Mouse (Mus musculus): Measurements from ENCODE around the gene Tmem221. TPM values are rescaled to one million over a fixed set of nuclear protein-coding genes. Genes with fewer than 3 reads are reported as not detected.

The Tmem221 gene
- total RNA-seq, 2 experiments from 2014 or later = 3.5 to 7.7 TPM

DNA sequence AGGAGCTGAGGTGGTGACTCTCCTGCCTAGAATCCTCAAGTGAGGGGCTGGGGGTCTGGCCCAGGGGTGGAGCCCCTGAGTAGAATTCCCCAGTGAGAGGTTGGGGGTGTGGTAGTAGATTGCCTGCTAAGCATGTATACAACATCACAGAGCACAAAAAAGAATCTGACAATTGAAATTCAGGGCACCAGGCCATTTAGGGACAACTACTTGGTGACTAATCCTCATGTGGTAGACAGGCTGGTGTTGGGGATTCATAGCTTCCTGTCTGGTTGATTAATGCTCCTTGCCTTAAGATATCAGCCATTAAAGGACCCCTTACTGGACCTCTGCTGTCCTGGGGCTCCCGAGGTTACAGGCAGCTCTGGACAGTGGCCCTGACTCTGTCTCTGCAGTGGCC is 20.3 kb upstream of the Tmem221 start:
- no peak for DNase-seq

DNA sequence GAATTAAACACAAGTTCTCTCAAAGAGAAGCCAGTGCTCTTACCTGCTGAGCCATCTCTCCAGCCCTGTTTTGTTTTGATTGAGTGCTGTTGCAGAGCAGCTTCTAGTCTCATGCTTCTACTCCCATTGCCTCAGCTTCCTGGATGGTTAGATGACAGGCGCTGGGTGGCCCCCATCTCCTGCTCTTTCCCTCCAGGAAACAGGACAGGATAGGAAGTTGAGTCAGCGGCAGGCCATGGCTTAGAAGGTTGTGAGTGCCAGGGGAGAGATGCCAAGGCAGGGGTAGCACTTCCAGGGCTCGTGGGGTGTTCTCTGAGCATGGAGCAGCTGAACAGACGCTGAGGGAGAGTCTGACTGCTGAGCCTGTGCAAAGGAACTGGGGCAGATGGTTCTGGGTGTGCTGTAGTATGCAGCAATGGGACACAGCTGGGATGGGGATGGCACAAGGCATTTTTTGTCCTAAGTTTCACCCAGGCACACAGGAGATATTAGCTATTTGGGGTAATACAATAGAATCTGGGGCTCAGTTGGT is 19.3 kb upstream of the Tmem221 start:
- DNase-seq = no peak

DNA sequence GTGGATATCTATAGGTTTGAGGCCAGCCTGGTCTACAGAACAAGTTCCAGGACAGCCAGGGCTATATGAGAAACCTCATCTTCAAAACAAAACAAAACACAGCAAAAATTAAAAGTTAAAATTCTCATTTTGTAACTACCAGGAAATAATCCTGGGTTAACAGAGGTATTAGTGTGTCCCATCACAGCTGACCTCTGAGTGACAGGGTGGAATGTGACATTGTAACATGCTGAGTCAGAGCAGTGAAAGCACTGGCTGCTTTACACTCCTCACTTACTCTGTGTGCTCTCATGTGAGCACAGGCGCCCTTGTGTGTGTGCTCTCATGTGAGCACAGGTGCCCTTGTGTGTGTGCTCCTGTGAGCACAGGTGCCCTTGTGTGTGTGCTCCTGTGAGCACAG is 16.3 kb upstream of the Tmem221 start:
- no peak for DNase-seq

DNA sequence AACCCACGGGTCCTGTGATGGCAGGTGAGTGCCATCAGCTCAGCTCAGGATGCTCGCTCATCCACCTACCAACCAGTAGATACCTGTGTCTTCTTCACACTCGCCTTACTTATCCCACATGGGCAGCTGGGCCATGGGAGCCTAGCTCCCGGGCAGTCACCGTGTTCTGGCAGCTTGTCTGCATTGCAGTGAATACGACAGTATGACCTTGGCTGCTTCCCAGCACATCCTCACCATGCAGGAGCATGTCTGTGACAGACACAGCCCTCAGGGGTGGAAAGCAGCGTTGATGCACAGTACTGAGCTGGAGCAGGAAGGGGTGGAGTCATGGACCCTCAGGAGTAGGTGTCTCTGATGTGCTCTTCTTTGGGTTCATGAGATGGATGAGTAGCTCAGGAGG is 15.8 kb upstream of the Tmem221 start:
- DNase-seq = peak; percentile 81 to 85

DNA sequence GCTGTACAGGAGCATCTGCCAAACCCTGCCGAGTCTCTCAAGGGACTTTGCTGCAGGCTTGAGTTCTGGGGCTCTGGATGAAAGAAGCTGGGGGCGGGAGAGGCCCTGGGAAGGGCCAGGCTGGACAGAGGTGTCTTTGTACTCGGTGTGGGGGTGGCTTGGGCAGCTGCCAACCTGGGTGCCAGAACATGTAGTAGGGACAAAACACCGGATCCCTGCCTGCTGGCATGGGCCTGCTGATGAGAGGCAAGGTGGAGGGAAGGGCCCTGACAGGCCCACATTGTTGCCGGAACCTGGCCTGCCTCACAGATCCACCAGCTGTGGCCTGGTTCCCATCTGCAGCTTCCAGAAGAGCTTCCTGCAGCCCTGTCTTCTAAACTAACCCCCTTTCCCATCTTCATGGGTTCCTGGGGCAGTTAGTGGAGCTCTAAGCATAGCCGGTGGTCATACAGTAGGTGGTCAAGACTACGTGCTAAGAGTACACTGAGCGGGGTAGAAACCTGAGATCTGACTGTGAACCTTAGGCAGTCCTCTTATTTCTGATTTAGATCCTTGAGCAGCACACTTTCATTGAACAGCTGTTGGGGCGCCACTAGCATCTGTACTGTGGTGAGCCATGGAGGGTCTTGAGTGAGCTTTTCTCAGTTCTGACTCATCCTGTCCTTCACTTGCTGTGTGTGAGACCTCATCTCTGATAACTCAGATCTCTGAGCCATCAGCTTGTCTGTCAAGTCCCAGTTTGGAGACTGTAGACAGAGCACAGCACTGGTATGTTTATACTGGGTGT is 14.4 kb upstream of the Tmem221 start:
- peak; percentile 72 to 87 for DNase-seq

DNA sequence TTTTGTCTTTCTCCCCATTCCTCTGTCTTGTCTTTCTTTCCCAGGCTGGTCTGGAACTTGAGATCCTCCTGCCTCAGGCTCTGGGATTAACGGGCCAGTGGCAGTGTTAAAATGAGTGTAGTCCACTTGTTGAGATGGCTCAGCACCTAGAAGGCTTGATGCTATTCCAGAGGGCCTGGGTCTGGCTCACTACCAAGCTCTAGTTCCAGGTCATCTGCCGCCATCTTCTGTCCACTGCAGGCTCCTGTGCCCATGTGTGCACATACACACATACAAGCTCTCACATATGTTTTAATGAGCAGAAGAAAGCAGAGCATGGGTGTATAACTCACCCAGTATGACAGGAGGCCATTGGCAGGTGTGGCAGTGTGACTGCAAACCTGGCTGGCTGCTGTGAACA is 13.4 kb upstream of the Tmem221 start:
- no peak for DNase-seq

DNA sequence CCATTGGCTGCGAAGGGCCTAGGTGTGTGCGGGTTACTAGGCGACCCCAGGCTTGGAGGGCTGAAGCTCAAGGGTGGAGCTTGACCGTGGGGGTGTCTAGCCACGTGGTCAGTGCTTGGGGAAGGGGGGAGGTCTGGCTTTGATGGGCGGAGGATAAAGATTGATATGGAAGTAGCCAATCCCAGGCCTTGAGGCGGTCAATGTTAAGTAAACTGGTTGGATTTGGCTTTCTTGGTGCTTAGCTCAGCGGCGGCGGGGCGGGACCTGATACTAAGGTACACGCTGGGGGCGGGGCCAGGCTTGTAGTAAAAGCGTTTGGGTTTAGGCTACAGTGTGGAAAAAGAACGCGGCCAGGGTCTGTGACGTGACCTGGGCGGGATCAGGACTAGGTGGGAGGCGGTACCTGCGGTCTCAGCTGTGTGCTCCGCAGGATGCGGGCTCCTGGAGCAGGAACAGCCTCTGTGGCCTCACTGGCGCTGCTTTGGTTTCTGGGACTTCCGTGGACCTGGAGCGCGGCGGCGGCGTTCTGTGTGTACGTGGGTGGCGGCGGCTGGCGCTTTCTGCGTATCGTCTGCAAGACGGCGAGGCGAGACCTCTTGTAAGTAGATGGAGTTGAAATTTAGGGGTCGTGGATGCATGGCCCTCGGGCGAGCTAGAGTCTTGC is 11.8 kb upstream of the Tmem221 start:
- DNase-seq = peak; percentile 97

DNA sequence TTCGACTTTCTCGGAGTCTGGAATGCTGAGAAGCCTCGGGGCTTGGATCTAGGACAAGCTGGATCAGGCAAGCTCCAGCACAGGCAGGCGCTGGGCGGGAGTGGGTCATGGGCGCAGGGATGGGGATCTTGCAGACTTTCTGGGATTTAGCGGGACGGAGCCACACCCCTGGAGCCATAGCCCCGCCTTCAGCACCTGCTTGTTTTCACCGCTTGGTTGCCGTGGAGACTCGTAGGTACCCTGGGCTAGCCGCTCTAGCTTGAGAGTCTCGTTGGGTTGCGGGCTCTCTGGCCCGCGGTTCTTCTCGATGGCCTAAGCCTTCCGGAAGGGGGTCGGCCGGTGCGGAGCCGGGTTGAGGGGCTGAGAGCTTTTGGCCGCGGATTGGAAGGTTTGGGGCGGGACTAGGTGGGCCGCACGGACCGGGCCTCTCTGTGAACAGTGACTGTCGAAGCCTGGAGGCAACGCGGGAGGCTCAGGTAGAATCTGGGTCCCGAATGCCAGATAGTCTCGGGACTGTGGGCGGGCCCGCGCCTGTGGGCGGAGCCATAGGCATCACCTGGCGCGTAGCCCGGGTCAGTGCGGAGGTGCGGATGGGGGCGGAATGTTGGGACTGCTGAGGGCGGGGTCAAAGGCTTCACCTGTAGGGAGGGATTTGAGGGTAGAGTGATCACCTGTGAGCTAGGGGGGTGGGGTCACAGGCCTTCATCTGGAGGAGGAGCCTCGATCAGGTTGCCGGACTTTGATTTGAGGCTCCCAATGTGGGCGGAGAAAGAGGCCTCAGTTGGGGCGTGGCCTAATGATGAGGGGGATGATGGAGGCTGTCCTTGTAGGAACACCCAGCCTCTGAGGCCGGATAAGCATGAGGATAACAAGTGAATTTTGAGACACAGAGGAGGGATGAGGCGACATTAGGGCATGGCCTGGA is 11.0 kb upstream of the Tmem221 start:
- peak; percentile 87 to 90 for DNase-seq

DNA sequence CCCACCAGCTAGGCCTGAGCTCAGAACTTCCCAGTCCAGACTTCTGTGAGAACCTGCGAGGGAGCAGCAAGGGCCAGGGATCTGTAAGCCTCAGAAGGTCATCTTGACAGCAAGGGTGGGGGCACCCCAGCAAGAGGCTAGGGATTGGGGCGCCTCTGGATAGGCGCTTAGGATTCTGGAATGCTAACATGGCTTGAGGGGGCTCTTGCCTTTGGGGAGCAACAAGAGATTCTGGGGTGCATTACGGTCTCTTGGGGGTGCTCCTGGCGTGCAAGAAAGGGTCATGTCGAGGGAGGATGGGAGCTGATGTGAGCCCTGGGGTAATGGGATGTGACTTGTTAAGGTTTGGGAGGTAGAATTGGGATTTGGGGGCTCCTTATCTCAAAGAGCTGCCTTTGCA is 10.3 kb upstream of the Tmem221 start:
- DNase-seq = no peak

DNA sequence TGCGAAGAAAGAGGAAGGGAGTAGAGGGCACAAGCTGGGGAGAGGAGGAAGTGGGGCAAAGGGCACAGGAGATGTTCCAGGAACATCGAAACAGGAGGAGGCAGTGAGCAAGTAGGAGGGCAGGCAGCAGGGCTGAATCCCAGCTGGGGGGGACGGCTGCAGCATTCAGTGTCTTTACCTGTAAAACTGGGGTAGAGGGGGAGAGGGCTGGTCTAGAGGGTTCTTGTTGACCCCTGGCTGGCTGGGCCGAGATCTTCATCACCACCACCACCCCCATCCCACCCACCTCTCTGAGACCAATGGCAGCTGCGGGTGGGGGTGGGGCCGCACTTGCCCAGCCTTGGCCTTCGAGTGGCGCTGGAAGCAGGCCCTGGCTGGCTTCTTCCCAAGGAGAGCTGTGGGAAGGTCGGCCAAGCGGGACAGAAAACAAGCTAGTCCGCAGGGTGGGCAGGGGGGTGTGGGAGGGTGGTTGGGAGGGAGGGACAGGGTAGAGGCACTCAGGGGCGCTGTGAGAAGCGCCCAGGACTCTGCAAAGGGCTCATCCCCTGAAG is 9.8 kb upstream of the Tmem221 start, which contains the start of gene Slc27a1:
Gene Slc27a1, plus strand, starts transcription at position 496 of the 551 bp plus-strand sequence.
- peak; percentile 90 to 91 for DNase-seq

DNA sequence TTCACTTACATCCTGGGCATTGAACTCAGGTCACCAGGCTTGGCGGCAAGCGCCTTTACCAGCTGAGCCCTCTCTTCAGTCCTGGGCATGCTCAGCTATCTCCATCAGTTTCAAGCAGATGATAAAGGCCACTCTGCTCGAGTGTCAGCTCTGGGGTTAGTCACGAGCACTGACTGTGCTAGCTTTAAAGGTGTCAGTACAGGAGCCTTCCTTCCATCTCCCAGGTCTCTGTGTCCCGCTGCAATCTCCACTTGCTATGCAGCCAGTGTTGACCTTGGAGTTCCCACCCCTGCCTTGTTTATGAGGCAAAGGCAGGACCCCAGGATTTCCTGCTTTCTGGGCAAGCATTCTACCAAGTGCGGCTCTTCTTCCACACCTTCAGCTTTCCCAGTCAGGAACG is 8.9 kb upstream of the Tmem221 start:
- no peak for DNase-seq

DNA sequence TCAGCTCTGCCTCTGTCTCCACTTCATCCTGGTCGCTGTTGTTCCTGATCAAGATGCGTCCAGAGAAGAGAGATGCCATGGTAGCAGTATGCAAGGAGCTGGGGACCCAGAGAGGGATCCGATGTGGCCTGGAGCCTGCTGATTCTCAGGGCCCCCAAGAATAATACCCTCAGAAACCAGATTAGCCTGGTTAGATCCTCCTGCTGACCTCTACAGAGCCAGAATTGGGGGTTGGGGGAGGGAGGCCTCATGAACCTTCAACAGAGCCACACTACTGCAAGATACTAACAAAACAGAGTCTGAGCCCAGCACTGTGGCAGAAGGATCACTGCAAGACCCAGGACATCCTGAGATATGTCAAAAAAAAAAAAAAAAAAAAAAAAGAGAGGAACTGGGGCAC is 7.8 kb upstream of the Tmem221 start, which contains the start of gene Nxnl1:
Gene Nxnl1, minus strand, starts transcription at position 101 of the 400 bp plus-strand sequence.
- no peak for DNase-seq

DNA sequence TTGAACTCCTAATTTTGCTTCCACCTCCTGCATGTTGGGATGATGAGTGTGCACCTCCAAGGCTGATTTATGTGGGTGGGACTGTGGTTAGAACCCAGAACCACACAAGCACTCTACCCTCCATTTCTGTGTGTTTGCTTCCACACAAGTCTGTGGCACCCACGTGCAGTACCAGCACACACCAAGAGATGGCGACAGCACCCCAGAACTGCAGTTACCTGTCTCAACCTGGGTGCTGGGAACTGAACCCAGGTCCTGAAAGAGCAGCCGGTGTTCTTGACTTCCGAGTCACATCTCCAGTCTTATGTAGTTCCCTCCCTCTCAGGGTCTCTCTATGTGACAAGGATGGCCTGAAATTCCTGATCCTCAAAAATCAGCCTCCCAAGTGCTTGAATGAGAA is 5.3 kb upstream of the Tmem221 start:
- DNase-seq = no peak

DNA sequence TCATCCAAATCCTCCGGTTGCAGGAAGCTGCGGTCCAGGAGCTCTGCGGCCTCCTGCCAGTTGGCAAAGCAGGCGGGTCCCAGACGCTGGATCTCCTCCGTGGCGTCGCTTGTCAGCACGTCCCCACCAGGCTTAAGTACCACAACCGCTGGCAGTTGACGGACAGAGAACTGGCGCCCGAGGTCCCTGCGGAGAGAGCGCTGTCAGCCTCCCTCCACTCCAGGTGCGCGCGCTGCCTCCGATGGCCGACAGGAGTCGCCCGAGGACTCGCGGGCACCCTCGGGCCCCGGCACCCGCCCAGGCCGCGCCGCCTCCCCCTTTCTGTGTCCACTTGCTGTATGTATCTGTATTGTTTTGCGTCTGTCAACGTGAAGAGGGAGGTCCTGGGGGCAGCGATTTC is 4.1 kb upstream of the Tmem221 start:
- peak; percentile 89 to 94 for DNase-seq

DNA sequence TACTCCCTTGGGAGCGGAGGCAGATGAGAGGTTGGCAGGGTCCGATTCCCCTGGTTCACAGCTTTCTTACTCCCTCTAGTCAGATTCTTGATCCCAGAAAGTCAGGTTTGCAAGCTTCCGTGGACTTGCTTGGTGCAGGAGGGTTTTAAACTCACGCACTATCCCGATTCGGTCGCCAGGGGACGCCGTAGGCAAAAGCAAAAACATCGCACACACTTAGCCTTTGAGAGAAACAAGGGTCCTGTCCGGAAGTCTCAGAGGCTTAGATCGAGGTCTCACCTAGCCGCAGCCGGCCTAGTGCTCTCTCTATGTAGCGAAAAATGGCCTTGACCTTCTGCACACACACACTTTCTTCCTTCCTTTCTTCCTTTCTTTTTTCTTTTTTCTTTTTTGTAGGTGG is 2.7 kb upstream of the Tmem221 start:
- peak; percentile 67 to 70 for DNase-seq

DNA sequence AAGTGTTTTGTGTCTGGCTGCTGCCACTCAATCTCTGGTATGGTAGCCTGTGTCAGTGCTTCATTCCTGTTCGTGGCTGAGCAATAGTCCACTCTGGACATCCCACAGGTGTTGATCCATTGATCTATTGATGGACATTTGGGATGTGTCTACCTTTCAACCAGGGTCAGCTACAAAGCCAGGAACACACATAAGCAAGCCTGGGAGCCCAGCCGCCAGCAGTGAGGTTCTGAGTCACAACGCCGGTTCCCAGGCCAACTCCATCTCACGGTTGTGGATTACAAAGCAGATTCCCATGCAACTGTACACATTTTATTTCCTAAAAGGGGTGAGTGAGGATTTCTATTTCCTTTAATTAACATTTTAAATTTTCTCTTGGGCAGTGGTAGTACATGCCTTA is 2.1 kb upstream of the Tmem221 start:
- DNase-seq = peak in 1 of 2 experiments; percentile 68

DNA sequence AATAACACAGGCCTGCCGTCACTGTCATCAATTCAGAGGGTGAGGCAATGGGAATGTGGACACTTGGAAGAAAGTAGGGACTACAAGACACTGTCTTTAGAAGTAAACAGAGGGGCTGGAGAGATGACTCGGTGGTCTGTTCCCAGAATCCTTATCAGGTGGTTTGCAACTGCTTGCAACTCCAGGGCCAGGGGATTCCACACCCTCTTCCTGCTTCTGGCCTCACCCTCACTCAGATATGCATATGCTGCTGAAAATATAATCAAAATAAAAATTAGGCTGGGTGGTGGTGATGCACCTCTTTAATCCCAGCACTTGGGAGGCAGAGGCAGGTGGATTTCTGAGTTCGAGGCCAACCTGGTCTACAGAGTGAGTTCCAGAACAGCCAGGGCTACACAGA is 1.4 kb upstream of the Tmem221 start:
- DNase-seq = no peak

DNA sequence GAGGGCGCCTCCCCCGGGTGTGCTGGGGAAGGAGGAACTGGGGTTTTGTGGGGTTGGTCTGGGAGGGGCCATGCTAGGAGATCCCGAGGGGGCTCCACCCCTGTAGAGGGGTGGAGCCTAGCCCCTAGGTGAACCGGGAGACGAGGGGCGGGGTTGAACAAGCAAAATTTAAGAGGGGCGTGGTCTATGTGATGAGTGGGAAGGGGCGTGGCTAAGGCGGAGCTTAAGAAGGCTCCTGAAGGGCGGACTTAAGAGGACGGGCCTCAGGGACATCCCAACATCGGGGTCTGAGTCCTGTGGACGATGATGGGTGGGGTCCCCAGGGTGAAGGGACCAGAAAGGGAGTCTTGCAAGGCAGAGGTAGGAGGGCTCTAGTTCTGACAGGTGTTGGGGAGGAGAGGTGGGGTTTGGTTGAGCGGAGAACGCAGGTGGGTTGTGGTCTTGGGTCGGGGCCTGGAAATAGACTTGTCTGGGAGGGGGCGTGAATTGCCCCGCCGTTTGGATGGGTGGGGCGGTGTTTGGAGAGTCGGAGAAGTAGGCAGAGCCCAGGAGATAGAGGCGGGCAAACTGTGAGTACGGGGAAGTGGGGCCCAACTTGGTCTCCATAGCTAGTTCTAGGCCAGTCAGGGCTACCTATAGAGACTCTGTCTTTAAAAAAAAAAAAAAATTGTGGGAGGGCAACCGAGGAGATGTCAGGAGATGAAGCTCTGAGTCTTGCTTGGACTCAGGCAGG is 453 bp upstream of the Tmem221 start:
- peak; percentile 91 to 92 for DNase-seq

DNA sequence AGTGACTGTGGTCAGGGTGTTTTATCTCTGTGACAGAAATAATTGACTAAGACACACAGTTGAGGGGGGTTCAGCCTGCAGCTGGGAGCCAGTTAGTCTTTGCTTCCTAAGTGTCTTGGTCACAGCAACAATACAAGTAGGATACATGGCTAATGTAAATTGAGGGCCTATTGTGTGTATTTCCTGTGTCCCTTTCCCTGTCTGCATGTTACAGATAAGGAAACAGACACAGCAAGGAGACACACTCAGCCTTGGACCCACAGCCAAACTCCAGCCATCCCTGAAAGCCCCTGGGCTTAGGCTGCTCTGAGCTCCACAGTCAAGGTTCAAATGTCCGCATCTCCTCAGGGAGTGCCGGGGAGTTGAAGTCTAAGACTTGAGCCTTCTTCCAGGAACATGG is 4.0 kb downstream of the Tmem221 start:
- DNase-seq = no peak

DNA sequence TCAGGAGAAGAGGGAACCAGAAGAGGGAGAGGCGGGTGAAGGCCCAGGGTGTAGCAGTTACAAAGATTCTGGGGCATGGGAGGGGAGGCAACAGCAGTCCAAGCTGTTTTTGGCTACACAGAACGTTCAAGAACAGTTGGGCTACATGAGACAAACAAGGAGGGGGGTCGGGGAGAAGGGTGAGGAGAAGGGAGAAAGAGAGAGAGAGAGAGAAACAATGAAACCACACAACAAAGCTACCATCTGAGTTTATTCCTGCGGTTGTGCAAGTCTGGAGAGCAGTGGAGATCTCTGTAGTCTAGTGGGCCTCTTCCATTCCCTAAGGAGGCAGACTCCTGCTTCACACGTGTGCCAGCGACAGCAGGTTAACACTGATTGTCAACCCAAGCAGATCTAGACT is 4.7 kb downstream of the Tmem221 start:
- no peak for DNase-seq

DNA sequence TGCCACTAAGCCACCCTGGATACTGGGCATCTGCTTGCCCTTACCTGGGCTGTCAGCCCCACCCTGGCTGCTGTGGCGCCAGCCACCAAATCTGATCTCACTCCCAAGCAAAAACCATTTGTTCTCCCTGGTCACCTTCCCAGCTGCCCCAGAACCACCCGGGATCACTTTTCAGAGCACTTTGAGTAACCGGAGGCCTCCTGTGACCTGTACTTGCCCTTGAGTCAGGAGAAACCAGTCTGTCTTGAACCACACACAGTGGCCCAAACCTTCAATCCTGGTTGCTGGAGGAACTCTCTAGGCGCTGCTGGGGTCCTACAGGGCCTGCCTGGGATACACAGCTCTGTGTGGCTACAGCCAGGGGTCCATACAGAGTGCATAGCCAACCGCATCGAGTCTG is 5.9 kb downstream of the Tmem221 start:
- no peak for DNase-seq
